Mouse (Mus musculus) C2C12 (cell line): ENCODE measurements around the gene Lysmd1. TPM values are rescaled to one million over a fixed set of nuclear protein-coding genes. Genes with fewer than 3 reads are reported as not detected.

Experiments
- H3K27me3 ChIP-seq: one replicate; pipeline ENCODE4 v1.6.1; 2011; ENCODE audit not compliant: control insufficient read depth, insufficient read depth, insufficient read length
- H3K36me3 ChIP-seq: one replicate; pipeline ENCODE4 v1.6.1; 2011; ENCODE audit not compliant: control insufficient read depth, insufficient read depth
- H3K4me3 ChIP-seq: one replicate; pipeline ENCODE4 v1.5.1; 2011; ENCODE audit warnings: mild to moderate bottlenecking, control low read depth; ENCODE audit not compliant: poor library complexity, insufficient read depth, severe bottlenecking
- H3K79me2 ChIP-seq: one replicate; pipeline ENCODE4 v1.6.1; 2011; ENCODE audit not compliant: control insufficient read depth, insufficient read depth
- H3K79me3 ChIP-seq: one replicate; pipeline ENCODE4 v1.6.1; 2011; ENCODE audit warnings: low read depth, control low read depth
- H3ac ChIP-seq: one replicate; pipeline ENCODE3; 2011; ENCODE audit warnings: low read depth; ENCODE audit not compliant: control insufficient read depth, insufficient read length
- CEBPB ChIP-seq: IDR thresholded peaks from one replicate; pipeline ENCODE4 v1.6.1; 2011; ENCODE audit warnings: low read depth, mild to moderate bottlenecking, control low read depth, moderate library complexity
- CTCF ChIP-seq: IDR thresholded peaks from one replicate; pipeline ENCODE4 v1.5.1; 2011; ENCODE audit not compliant: control insufficient read depth, insufficient read depth, insufficient read length
- FOSL1 ChIP-seq: IDR thresholded peaks from one replicate; pipeline ENCODE4 v1.8.0; 2011; ENCODE audit warnings: mild to moderate bottlenecking, low read length; ENCODE audit not compliant: poor library complexity, insufficient read depth, severe bottlenecking
- MAX ChIP-seq: IDR thresholded peaks from one replicate; pipeline ENCODE4 v1.6.1; 2011; ENCODE audit warnings: mild to moderate bottlenecking, control low read depth
- MYOD1 ChIP-seq: IDR thresholded peaks from one replicate; pipeline ENCODE4 v1.6.1; 2011; ENCODE audit warnings: low read depth; ENCODE audit not compliant: control insufficient read depth, insufficient read length
- MYOG ChIP-seq: IDR thresholded peaks from one replicate; pipeline ENCODE4 v1.6.1; 2011; ENCODE audit not compliant: control insufficient read depth, insufficient read length; ENCODE audit errors: extremely low read depth
- USF1 ChIP-seq: IDR thresholded peaks from one replicate; pipeline ENCODE4 v1.6.1; 2011; ENCODE audit warnings: low read depth, mild to moderate bottlenecking, control low read depth, moderate library complexity
- microRNA-seq: library from miRNA; unstranded; fragments of <30 nt; microRNA quantifications from one replicate; pipeline ENCODE4, GENCODE M21; 2019; ENCODE audit warnings: borderline microRNAs expressed
- polyA plus RNA-seq: library from polyadenylated mRNA; unstranded; fragments of >200 nt; fragmentation: generic; extraction: Trizol; gene quantifications from one replicate; pipeline ENCODE4 v1.2.1, GENCODE M21; 2012; ENCODE audit warnings: missing spikeins

Gene Lysmd1
- polyA plus RNA-seq, 1 experiment, result 3.4 TPM

GRCm38 (mm10) chr3:95181841-95182240, 48.0 kb downstream of the Lysmd1 start:
- H3K79me3 ChIP-seq, result no peaks in the 10 kb centered on the region
- H3K79me2 ChIP-seq, result no peaks in the 10 kb centered on the region
- peaks cover 43% of the 10 kb centered on the region for H3K36me3 ChIP-seq
- no peak for TF ChIP-seq MYOG
- TF ChIP-seq CEBPB, result no peak
- no peak for TF ChIP-seq MYOD1
- TF ChIP-seq MAX, result no peak
- no peak for TF ChIP-seq USF1
- no peak for TF ChIP-seq CTCF
- H3K4me3 ChIP-seq, result no peak overlapping the region
- H3K27me3 ChIP-seq, result no peaks in the 10 kb centered on the region
- H3ac ChIP-seq, result no peak overlapping the region

DNA sequence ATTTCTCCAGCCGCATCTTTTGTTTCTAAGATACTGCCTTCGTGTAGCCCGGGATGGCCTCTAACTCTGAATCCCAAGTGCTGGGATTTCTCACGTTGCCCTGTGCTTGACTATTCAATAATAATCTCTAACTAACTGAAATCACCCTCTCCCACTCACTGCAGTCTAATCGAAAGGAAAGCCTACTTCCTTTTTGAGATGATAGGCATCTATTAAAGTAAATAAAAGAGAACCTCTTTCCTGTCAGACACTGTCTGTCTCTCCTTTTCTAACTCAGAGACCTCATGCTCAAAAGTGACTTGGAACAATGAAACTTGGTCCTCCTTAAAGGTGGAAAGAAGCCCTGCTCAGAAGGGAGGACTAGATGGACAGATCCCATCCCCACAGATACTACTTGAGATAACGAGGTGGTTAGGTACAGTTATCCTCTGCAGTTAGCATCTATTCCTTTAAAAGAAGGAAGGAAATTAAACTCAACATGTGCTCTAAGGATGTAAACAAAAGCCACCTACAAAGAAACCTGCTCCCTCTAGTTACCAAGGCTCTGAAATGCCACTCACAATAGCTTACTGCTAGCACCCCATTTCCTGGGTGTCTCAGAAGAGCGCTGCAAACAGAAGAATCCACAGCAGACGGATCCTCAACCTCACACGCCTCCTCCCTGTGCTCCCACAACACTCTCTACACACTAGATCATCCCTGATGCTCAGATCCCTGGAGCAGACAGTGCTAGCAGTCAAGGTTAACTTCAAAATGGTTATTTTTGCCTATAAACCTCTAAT, 51.1 kb downstream of the Lysmd1 start:
- Histone ChIP-seq H3K36me3 (peaks cover 72% of the 10 kb centered on the region), H3K27me3 (no peaks in the 10 kb centered on the region), H3K79me2 (no peaks in the 10 kb centered on the region), H3K4me3 (no peak overlapping the region), H3K79me3 (no peaks in the 10 kb centered on the region), H3ac (no peak overlapping the region)
- TF ChIP-seq MAX, result no peak
- no peak for TF ChIP-seq USF1
- TF ChIP-seq MYOG, result no peak
- no peak for TF ChIP-seq FOSL1
- no peak for TF ChIP-seq MYOD1
- TF ChIP-seq CTCF, result no peak
- TF ChIP-seq CEBPB, result no peak

GRCm38 (mm10) chr3:95186100-95186499, 52.2 kb downstream of the Lysmd1 start:
- TF ChIP-seq MYOD1 (no peak), CEBPB (no peak), MAX (no peak), USF1 (no peak), FOSL1 (no peak), CTCF (no peak), MYOG (no peak)
- Histone ChIP-seq H3K36me3 (peaks cover 77% of the 10 kb centered on the region), H3ac (no peak overlapping the region), H3K79me3 (no peaks in the 10 kb centered on the region), H3K27me3 (no peaks in the 10 kb centered on the region), H3K4me3 (no peak overlapping the region), H3K79me2 (no peaks in the 10 kb centered on the region)

GRCm38 (mm10) chr3:95186888-95187287, 53.0 kb downstream of the Lysmd1 start:
- H3K27me3 ChIP-seq, result no peaks in the 10 kb centered on the region
- no peak overlapping the region for H3ac ChIP-seq
- TF ChIP-seq FOSL1 (no peak), USF1 (no peak), MAX (no peak), MYOG (no peak), CTCF (no peak), MYOD1 (no peak), CEBPB (no peak)
- H3K4me3 ChIP-seq, result no peak overlapping the region
- peaks cover 77% of the 10 kb centered on the region for H3K36me3 ChIP-seq
- H3K79me2 ChIP-seq, result no peaks in the 10 kb centered on the region
- no peaks in the 10 kb centered on the region for H3K79me3 ChIP-seq

Small RNAs within 50 kb of the gene (microRNA-seq; reads per million reads assigned to microRNA genes)
- gene Mir8099-1, result not detected

Other genes starting within 250 kb of the Lysmd1 start
- 496 TPM for gene Psmb4, start 247.1 kb upstream of the Lysmd1 start, polyA plus RNA-seq
- gene Selenbp1, start 201.0 kb upstream of the Lysmd1 start, polyA plus RNA-seq, result 0.16 TPM
- 3.0 TPM for gene Rfx5, start 180.0 kb upstream of the Lysmd1 start, polyA plus RNA-seq
- gene Pi4kb, start 159.4 kb upstream of the Lysmd1 start, polyA plus RNA-seq, result 33.2 TPM
- 15.3 TPM for gene Zfp687, start 118.6 kb upstream of the Lysmd1 start, polyA plus RNA-seq
- gene Psmd4, start 91.5 kb upstream of the Lysmd1 start, polyA plus RNA-seq, result 264 TPM
- 21.2 TPM for gene Pip5k1a, start 27.2 kb upstream of the Lysmd1 start, polyA plus RNA-seq
- gene Vps72, start 23.1 kb upstream of the Lysmd1 start, polyA plus RNA-seq, result 83.4 TPM
- gene Tmod4, start 9.6 kb upstream of the Lysmd1 start, polyA plus RNA-seq, result 0.23 TPM
- 22.2 TPM for gene Scnm1, start 77 bp upstream of the Lysmd1 start, polyA plus RNA-seq
- 0.21 TPM for gene Tnfaip8l2, start 8.3 kb downstream of the Lysmd1 start, polyA plus RNA-seq
- 5.4 TPM for gene Sema6c, start 26.4 kb downstream of the Lysmd1 start, polyA plus RNA-seq
- 5.7 TPM for gene Gabpb2, start 83.8 kb downstream of the Lysmd1 start, polyA plus RNA-seq
- 80.9 TPM for gene Cdc42se1, start 94.6 kb downstream of the Lysmd1 start, polyA plus RNA-seq
- 19.6 TPM for gene Mllt11, start 98.1 kb downstream of the Lysmd1 start, polyA plus RNA-seq
- 0.11 TPM for gene Gm128, start 107.5 kb downstream of the Lysmd1 start, polyA plus RNA-seq
- gene Bnipl, start 117.1 kb downstream of the Lysmd1 start, polyA plus RNA-seq, result 0.34 TPM
- 43.6 TPM for gene Mindy1, start 147.3 kb downstream of the Lysmd1 start, polyA plus RNA-seq
- gene Prune1, start 148.0 kb downstream of the Lysmd1 start, polyA plus RNA-seq, result 16.1 TPM
- 1.6 TPM for gene Anxa9, start 173.1 kb downstream of the Lysmd1 start, polyA plus RNA-seq
- 146 TPM for gene Cers2, start 180.7 kb downstream of the Lysmd1 start, polyA plus RNA-seq
- gene Setdb1, start 223.1 kb downstream of the Lysmd1 start, polyA plus RNA-seq, result 15.6 TPM